Mouse (Mus musculus) limb, embryonic 14.5 days (tissue): ENCODE data around the gene 1700007K13Rik. TPM values are rescaled to one million over a fixed set of nuclear protein-coding genes. Genes with fewer than 3 reads are reported as not detected.

ENCODE experiments used
- ATAC-seq: fragments of 200-750 bp; cut with Nextera tagmentation; 2 replicates; pipeline ENCODE4 v1.8.0; 2017; ENCODE audit warnings: low read depth, moderate number of reproducible peaks, moderate TSS enrichment; ENCODE audit not compliant: low FRiP score
- DNase-seq: peaks from one replicate; pipeline ENCODE4 v3.0.0-alpha.2; 2015; ENCODE audit warnings: low spot score
- H3K27ac ChIP-seq: fragments of 300-500 bp; sonication (generic); replicated peaks from 2 replicates; pipeline ENCODE4 v1.5.1; 2014; ENCODE audit warnings: low read depth, mild to moderate bottlenecking, low read length, moderate library complexity, mixed read lengths
- H3K27me3 ChIP-seq: fragments of 300-500 bp; sonication (generic); 2 replicates; pipeline ENCODE4 v1.6.1; 2014; ENCODE audit warnings: low read length, mixed read lengths; ENCODE audit not compliant: control insufficient read depth, insufficient read depth
- H3K36me3 ChIP-seq: fragments of 300-500 bp; sonication (generic); 2 replicates; pipeline ENCODE4 v1.6.1; 2014; ENCODE audit warnings: mild to moderate bottlenecking, low read length, moderate library complexity, mixed read lengths; ENCODE audit not compliant: control insufficient read depth, insufficient read depth
- H3K4me1 ChIP-seq: fragments of 300-500 bp; sonication (generic); 2 replicates; pipeline ENCODE4 v1.6.1; 2014; ENCODE audit warnings: antibody characterized with exemption, low read length, mixed read lengths; ENCODE audit not compliant: control insufficient read depth, insufficient read depth
- H3K4me2 ChIP-seq: fragments of 300-500 bp; sonication (generic); replicated peaks from 2 replicates; pipeline ENCODE4 v1.6.1; 2014; ENCODE audit warnings: low read depth, mild to moderate bottlenecking, low read length, moderate library complexity; ENCODE audit not compliant: severe bottlenecking
- H3K4me3 ChIP-seq: fragments of 300-500 bp; sonication (generic); replicated peaks from 2 replicates; pipeline ENCODE4 v1.5.1; 2014; ENCODE audit warnings: low read length
- H3K9ac ChIP-seq: fragments of 300-500 bp; sonication (generic); 2 replicates; pipeline ENCODE4 v1.6.1; 2014; ENCODE audit warnings: mild to moderate bottlenecking, low read depth, low read length, moderate library complexity; ENCODE audit not compliant: severe bottlenecking
- H3K9me3 ChIP-seq: fragments of 300-500 bp; sonication (generic); 2 replicates; pipeline ENCODE4 v1.6.1; 2016; ENCODE audit warnings: low read length; ENCODE audit not compliant: control insufficient read depth
- POLR2A ChIP-seq: fragments of 200-500 bp; IDR thresholded peaks from 2 replicates; pipeline ENCODE4 v1.8.0; 2012; ENCODE audit warnings: inconsistent platforms, mild to moderate bottlenecking, moderate library complexity, borderline replicate concordance; ENCODE audit not compliant: insufficient read depth, insufficient read length; ENCODE audit errors: extremely low read depth
- WGBS: fragments of 180-500 bp; shearing (Covaris S2); extraction: QIAGEN DNeasy Blood & Tissue Kit; methylation state at CpG from one replicate; pipeline ENCODE4 v1.1.7; 2014; 5-methylcytosine and 5-hydroxymethylcytosine counted together
- polyA plus RNA-seq, 2 experiments: library from polyadenylated mRNA; depleted of rRNA in 1 of 2; stranded (reverse) in 1 of 2; unstranded in 1 of 2; fragments of >200 nt; fragmentation: Nextera tagmentation in 1 of 2; extraction: Ambion mirVana in 1 of 2; gene quantifications; 2 replicates each; pipeline versions ENCODE4 v1.2.1 to v1.2.3; 2012 to 2014

The 1700007K13Rik gene
- polyA plus RNA-seq, 2 experiments: 0.55 to 0.63 TPM

DNA sequence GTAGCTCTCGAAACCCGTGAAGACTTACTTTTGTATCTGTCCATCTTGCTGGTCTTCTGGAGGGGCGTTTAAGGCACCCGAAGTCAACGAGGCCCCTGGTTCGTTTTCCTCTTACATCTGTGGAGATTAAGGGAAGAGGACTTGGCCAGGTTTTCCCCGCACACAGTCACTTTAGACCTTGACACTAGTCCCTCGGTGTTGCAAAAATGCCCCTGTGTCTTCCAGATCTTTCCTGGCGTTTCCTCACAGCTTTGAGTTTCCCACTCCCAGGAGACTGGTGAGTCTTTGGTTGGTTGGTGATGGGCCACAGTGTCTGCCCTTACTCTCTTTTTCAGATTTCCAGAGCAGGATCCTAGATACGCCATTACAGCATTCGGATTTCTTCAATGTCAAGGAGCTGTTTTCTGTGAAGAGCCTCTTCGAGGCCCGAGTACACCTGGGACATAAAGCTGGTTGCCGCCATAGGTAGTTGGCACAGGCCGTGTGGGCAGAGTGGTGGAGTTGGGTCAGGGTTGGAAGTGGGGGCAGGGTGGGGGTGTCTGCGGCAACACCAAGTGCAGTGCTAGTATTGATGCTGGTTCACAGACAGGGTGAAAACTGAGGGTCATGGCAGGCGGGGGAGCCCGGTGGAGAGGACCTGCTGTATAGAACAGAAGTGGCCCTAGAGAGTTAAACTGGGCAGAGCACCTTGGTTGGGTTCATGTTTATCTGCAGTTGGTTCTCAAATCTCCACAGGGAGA, 2.5 kb upstream of the 1700007K13Rik start:
- Histone ChIP-seq H3K27ac (no peak overlapping the region), H3K4me1 (peaks cover 9% of the 10 kb centered on the region), H3K4me2 (peak overlapping the region; percentile 76), H3K4me3 (peak overlapping the region; percentile 64), H3K9me3 (0 out of 2 replicates have a peak, but pooled peaks cover 4% of the 10 kb centered on the region), H3K27me3 (no peaks in the 10 kb centered on the region), H3K9ac (peak overlapping the region; percentile 80), H3K36me3 (peaks cover 35% of the 10 kb centered on the region)
- 57% methylated on average over 18 of the region's 18 CpGs for WGBS
- ATAC-seq: no peak
- no peak for DNase-seq
- no peak for TF ChIP-seq POLR2A

DNA sequence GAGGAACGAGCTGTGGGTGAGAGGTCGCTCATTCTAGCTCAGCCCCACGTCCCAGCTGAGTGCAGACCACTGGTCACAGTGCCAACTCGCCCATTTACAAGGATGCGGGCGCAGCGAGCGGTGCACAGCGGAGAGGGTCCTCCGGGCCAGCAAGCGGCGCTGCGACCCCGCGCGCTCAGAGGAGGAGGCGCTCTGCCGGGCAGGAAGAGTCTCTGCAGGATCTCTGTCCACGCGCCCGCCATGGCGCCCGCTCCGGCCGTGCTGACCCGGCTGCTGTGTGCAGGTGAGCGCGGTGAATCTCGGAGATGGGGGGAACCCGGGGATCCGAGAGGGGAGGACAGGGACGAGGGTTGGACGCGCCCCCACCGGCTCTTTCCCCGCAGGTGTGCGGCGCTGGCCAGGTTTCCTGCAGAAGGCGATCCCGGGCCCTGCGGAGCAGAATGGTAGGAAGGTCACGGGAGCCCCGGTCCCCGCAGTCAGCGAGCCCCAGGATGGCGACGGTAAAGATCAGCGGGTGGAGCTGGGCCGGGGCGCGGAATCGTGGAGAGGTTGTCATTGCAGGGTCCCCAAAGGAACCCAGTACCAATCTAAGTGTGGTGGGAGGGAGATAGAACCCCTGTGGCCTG, 1.8 kb upstream of the 1700007K13Rik start, which contains the start of gene Mrps2:
TSS of gene Mrps2 (plus strand) at position 207 of the 626 bp plus-strand sequence.
- Histone ChIP-seq H3K36me3 (peaks cover 35% of the 10 kb centered on the region), H3K9me3 (no peaks in the 10 kb centered on the region), H3K4me2 (peak within 1 kb of the TSS; percentile 76), H3K27ac (no peak within 1 kb of the TSS), H3K4me3 (peak within 1 kb of the TSS; percentile 64), H3K9ac (peak within 1 kb of the TSS; percentile 80), H3K4me1 (peaks cover 9% of the 10 kb centered on the region), H3K27me3 (no peaks in the 10 kb centered on the region)
- peak; percentile 91 for ATAC-seq
- 0 out of 2 replicates have a peak, but pooled peaks have one; percentile 74 for TF ChIP-seq POLR2A
- DNase-seq: peak; percentile 80
- under 1% methylated on average over 40 of the region's 52 CpGs for WGBS

DNA sequence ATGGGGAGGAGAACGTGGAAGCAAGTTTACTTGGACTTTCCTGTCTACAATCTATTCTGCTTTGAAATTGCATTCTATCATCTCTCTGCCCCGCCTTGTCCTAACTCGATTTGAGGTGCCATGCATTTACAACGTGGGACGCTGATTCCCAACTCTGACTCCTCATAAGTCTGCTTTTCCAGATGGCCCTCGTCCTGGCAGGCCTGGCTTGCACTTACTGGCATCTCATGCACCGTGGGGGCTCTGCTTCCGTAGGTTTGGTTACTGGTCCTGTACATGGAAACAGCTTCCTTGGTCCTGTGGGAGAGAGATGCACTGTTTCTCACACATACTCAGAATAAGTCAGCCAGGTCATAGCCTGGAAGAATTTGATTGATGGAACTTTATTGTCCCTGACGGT, 1.2 kb downstream of the 1700007K13Rik start:
- no peaks in the 10 kb centered on the region for H3K27me3 ChIP-seq
- no peak for ATAC-seq
- peaks cover 9% of the 10 kb centered on the region for H3K4me1 ChIP-seq
- no peak overlapping the region for H3K4me2 ChIP-seq
- WGBS: 76% methylated on average over 9 of the region's 9 CpGs
- H3K9ac ChIP-seq: no peak overlapping the region
- H3K27ac ChIP-seq: no peak overlapping the region
- H3K4me3 ChIP-seq: no peak overlapping the region
- DNase-seq: no peak
- no peaks in the 10 kb centered on the region for H3K9me3 ChIP-seq
- TF ChIP-seq POLR2A: no peak
- peaks cover 13% of the 10 kb centered on the region for H3K36me3 ChIP-seq

DNA sequence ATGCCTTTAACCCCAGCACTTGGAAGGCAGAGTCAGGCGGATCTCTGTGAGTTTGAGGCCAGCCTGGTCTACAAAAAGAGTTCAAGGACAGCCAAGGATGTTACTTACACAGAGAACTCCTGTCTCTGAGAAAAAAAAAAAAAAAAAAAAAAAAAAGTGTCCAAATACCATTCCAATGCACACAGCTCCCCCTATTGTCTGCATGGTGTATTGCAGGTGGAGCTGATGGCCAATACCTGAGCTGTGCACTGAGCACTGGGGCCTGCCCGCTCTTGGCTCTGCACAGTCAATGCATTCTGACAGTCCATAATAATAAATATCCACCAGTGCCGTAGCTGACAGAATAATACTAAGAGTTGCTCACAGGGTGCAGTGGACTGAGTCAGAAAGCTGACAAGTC, 2.2 kb downstream of the 1700007K13Rik start:
- peak; percentile 24 for DNase-seq

DNA sequence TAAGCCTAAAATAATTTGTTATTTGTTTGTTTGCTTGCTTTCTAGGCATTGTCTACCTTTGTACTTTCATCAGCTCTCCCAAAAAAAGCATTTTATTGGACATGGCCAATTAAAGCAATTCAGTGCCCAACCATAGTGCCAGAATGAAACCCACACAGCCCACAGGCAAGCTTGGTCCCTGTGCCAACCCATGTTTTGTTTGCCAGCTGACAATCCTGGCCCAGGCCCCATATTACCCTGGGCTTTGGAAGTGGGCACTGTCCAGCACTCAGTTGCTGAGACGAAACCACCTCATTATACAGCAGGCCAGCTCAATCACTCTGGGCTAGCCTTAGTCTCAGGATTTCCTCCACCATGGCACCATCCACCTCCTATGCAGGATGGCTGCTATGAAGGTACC, 9.5 kb downstream of the 1700007K13Rik start:
- no peaks in the 10 kb centered on the region for H3K4me1 ChIP-seq
- ATAC-seq: no peak
- H3K4me2 ChIP-seq: no peak overlapping the region
- no peak overlapping the region for H3K4me3 ChIP-seq
- H3K36me3 ChIP-seq: peaks cover 24% of the 10 kb centered on the region
- no peak for TF ChIP-seq POLR2A
- no peak for DNase-seq
- no peaks in the 10 kb centered on the region for H3K27me3 ChIP-seq
- WGBS: 83% methylated on average over 1 of the region's 1 CpGs
- no peak overlapping the region for H3K27ac ChIP-seq
- no peak overlapping the region for H3K9ac ChIP-seq
- H3K9me3 ChIP-seq: no peaks in the 10 kb centered on the region

More for the DNA sequence above, 2.2 kb downstream of the 1700007K13Rik start:
- Histone ChIP-seq H3K27me3 (no peaks in the 10 kb centered on the region), H3K9ac (no peak overlapping the region), H3K4me1 (peaks cover 8% of the 10 kb centered on the region), H3K4me3 (no peak overlapping the region), H3K27ac (no peak overlapping the region), H3K4me2 (no peak overlapping the region), H3K36me3 (peaks cover 3% of the 10 kb centered on the region), H3K9me3 (no peaks in the 10 kb centered on the region)
- WGBS: 51% methylated on average over 3 of the region's 3 CpGs
- no peak for ATAC-seq
- no peak for TF ChIP-seq POLR2A
